In genomic region chr5:52145684-52146083, GRCm38 (mm10) we compare ENCODE assay signal across 17 mouse cellular contexts. TPM values are rescaled to one million over a fixed set of nuclear protein-coding genes. Genes with fewer than 3 reads are reported as not detected.
DNase-seq lines count a peak whose midpoint lies in the region; ATAC-seq and TF ChIP-seq lines count a peak whose summit lies in the region.
"Had no signal": no experiment of that assay in that cellular context is flagged by ENCODE, and none has a peak within 500 bp of the region (broad histone marks: within the 10 kb centered on the region; RNA-seq: fewer than 3 reads in every experiment).

No protein-coding gene starts in this region.

- no peak for TF ChIP-seq CTCF in forebrain, postnatal 0 days (IDR thresholded peaks at IDR 0.05; ENCODE audit: low read depth)

- H3K9me3 ChIP-seq in forebrain, postnatal 0 days (ENCODE audit: low read length), result no peaks in the 10 kb centered on the region
- no peaks in the 10 kb centered on the region for H3K9me3 ChIP-seq in forebrain, embryonic 12.5 days
- no peaks in the 10 kb centered on the region for H3K9me3 ChIP-seq in ES-E14 (ENCODE audit: control insufficient read depth, insufficient read depth, low read depth, low read length)
- H3K9me3 ChIP-seq: embryonic facial prominence, embryonic 15.5 days; limb, embryonic 15.5 days had no signal

- H3K4me2 ChIP-seq in forebrain, postnatal 0 days (ENCODE audit: low read depth), result no peak overlapping the region
- H3K4me2 ChIP-seq in forebrain, embryonic 12.5 days, result no peak overlapping the region
- H3K4me2 ChIP-seq: embryonic facial prominence, embryonic 15.5 days; limb, embryonic 15.5 days had no signal

- no peaks in the 10 kb centered on the region for H3K4me1 ChIP-seq in forebrain, postnatal 0 days (ENCODE audit: insufficient read depth)
- no peaks in the 10 kb centered on the region for H3K4me1 ChIP-seq in forebrain, embryonic 12.5 days
- peaks cover 6 to 7% of the 10 kb centered on the region in 2 experiments; a peak in 3 of 4 replicates for H3K4me1 ChIP-seq in ES-E14 (ENCODE audit: control insufficient read depth in 2 of 2, insufficient read depth in 2 of 2, low read length in 2 of 2, poor library complexity in 1 of 2)
- H3K4me1 ChIP-seq: embryonic facial prominence, embryonic 15.5 days; limb, embryonic 15.5 days had no signal

- peaks cover 3% of the 10 kb centered on the region; the same call in 1 of the 2 replicates for H3K36me3 ChIP-seq in forebrain, postnatal 0 days (ENCODE audit: insufficient read depth)
- H3K36me3 ChIP-seq in forebrain, embryonic 12.5 days (replicated peaks), result peaks cover 32% of the 10 kb centered on the region
- H3K36me3 ChIP-seq in ES-E14 (ENCODE audit: control insufficient read depth, insufficient read depth, low read length, poor library complexity, severe bottlenecking), result peaks cover 13% of the 10 kb centered on the region

- no peak overlapping the region for H3K27ac ChIP-seq in forebrain, postnatal 0 days (ENCODE audit: low read depth, low read length)
- H3K27ac ChIP-seq in forebrain, embryonic 12.5 days, result no peak overlapping the region
- H3K27ac ChIP-seq in ES-E14 (ENCODE audit: insufficient read depth, low read depth, low read length, poor library complexity, severe bottlenecking), result no peak overlapping the region
- H3K27ac ChIP-seq: embryonic facial prominence, embryonic 15.5 days; hindbrain, postnatal 0 days; kidney, postnatal 0 days; left cerebral cortex, adult 2 months; limb, embryonic 15.5 days had no signal

- H3K4me3 ChIP-seq in forebrain, postnatal 0 days (ENCODE audit: low read depth, low read length), result no peak overlapping the region
- no peak overlapping the region for H3K4me3 ChIP-seq in forebrain, embryonic 12.5 days (replicated peaks)
- no peak overlapping the region for H3K4me3 ChIP-seq in ES-E14 (ENCODE audit: insufficient read depth in 1 of 2, low read depth in 1 of 2, low read length in 2 of 2, poor library complexity in 1 of 2, severe bottlenecking in 1 of 2)
- H3K4me3 ChIP-seq: embryonic facial prominence, embryonic 15.5 days; left cerebral cortex, adult 2 months; limb, embryonic 15.5 days had no signal

- in situ Hi-C loops in ES-E14 (cut with MboI; ENCODE audit: low sequenced_read_pairs in 2 of 2, unreplicated experiment in 2 of 2), result no loop called here

- H3K9ac ChIP-seq in forebrain, postnatal 0 days, result no peak overlapping the region
- H3K9ac ChIP-seq in forebrain, embryonic 12.5 days, result no peak overlapping the region
- H3K9ac ChIP-seq in ES-E14 (ENCODE audit: insufficient read depth, low read depth, low read length, poor library complexity, severe bottlenecking), result no peak overlapping the region
- H3K9ac ChIP-seq: embryonic facial prominence, embryonic 15.5 days; limb, embryonic 15.5 days had no signal

- DNase-seq in forebrain, postnatal 0 days, result no peak
- peak; percentile 29 for DNase-seq in ES-E14 (ENCODE audit: low read depth, low spot score)
- peak; percentile 13 for DNase-seq in c-Kit-positive CD71-positive TER-119-negative erythroid progenitor cells, embryonic 14.5 days (ENCODE audit: low read depth)
- no peak for DNase-seq in testis, postnatal 10 days (ENCODE audit: low spot score)
- no peak for DNase-seq in frontal cortex, postnatal 36 days (ENCODE audit: low spot score in 2 of 2)
- DNase-seq in urinary bladder, postnatal 36 days (ENCODE audit: low spot score in 2 of 2), result no peak
- DNase-seq: B cell, adult 2 months; lung, postnatal 4 days; spleen, adult 18-20 months; thymus, postnatal 14 days had no signal

- peak; percentile 4; the same call in 1 of the 2 replicates for ATAC-seq in forebrain, postnatal 0 days
- no peak for ATAC-seq in forebrain, embryonic 12.5 days (ENCODE audit: low FRiP score)
- ATAC-seq in megakaryocyte, adult 5-6 weeks (ENCODE audit: poor library complexity, severe bottlenecking), result peak; percentile 74
- ATAC-seq: hindbrain, postnatal 0 days had no signal

- WGBS in forebrain, postnatal 0 days, result 92% methylated on average over 6 of the region's 6 CpGs
- WGBS in forebrain, embryonic 12.5 days, result 88% methylated on average over 6 of the region's 6 CpGs

- H3K27me3 ChIP-seq in forebrain, postnatal 0 days (ENCODE audit: insufficient read depth, low read length), result no peaks in the 10 kb centered on the region
- no peaks in the 10 kb centered on the region for H3K27me3 ChIP-seq in forebrain, embryonic 12.5 days
- H3K27me3 ChIP-seq: embryonic facial prominence, embryonic 15.5 days; limb, embryonic 15.5 days had no signal

TF ChIP-seq in ES-E14, 5 proteins besides CTCF, POLR2A, EP300 and RAD21:
- no peak for TF ChIP-seq ZC3H11A (IDR thresholded peaks at IDR 0.05; ENCODE audit: borderline replicate concordance, low read depth, low read length)
- no peak for TF ChIP-seq CHD2 (IDR thresholded peaks at IDR 0.05; ENCODE audit: low read depth, low read length)

RNA-seq across cellular contexts. Expression of gene Dhx15, which starts 44.6 kb away (rescaled TPM):
- 135 and 153 TPM in 2 replicates for total RNA-seq in forebrain, postnatal 0 days (2014; rRNA removed)
- 78.4 and 79.5 TPM in 2 replicates for polyA plus RNA-seq in forebrain, postnatal 0 days (2015; fragmentation: Nextera tagmentation; extraction: Ambion mirVana)
- polyA plus RNA-seq in forebrain, embryonic 12.5 days (2016; fragmentation: Nextera tagmentation; extraction: Ambion mirVana), result 209 and 225 TPM in 2 replicates
- 130 and 164 TPM in 2 replicates for total RNA-seq in ES-E14 (2012; rRNA removed)
- total RNA-seq in megakaryocyte, adult 5-6 weeks (2015), result 191 and 207 TPM in 2 replicates
- 222 and 230 TPM in 2 replicates for total RNA-seq in megakaryocyte, adult 5-6 weeks (2017)

Comparison
In these comparisons a context has a peak if more than half of its experiments do, and no peak if none do; other contexts are left out.
1. DNase-seq: peak in ES-E14 (single experiment) and c-Kit-positive CD71-positive TER-119-negative erythroid progenitor cells, embryonic 14.5 days (single experiment); none in forebrain, postnatal 0 days (single experiment), testis, postnatal 10 days (single experiment), frontal cortex, postnatal 36 days (0 of 2) and urinary bladder, postnatal 36 days (0 of 2).